Mouse (Mus musculus): ENCODE measurements around the gene Crebrf.

Crebrf gene

GRCm38 (mm10) chr17:26779471-26779870 is 64.0 kb downstream of the Crebrf start:
- no peak for DNase-seq (ENCODE audit: low spot score)

- DNase-seq (ENCODE audit: low spot score) = peak; percentile 46
Observed at GRCm38 (mm10) chr17:26780750-26781571, 65.5 kb downstream of the Crebrf start, which contains the start of gene Bnip1. Bnip1 (plus strand) TSS chr17:26781066.

GRCm38 (mm10) chr17:26781610-26782043 is 66.2 kb downstream of the Crebrf start:
- no peak for DNase-seq (ENCODE audit: low spot score)

- DNase-seq (ENCODE audit: low spot score) = no peak
Observed at GRCm38 (mm10) chr17:26784525-26784924, 69.1 kb downstream of the Crebrf start.

- DNase-seq (ENCODE audit: low spot score) = no peak
Observed at GRCm38 (mm10) chr17:26786586-26786985, 71.1 kb downstream of the Crebrf start.

- DNase-seq (ENCODE audit: low spot score) = no peak
Observed at GRCm38 (mm10) chr17:26788986-26789385, 73.5 kb downstream of the Crebrf start.

GRCm38 (mm10) chr17:26789460-26790268 is 74.2 kb downstream of the Crebrf start:
- no peak for DNase-seq (ENCODE audit: low spot score)

GRCm38 (mm10) chr17:26790269-26791214 is 75.1 kb downstream of the Crebrf start:
- no peak for DNase-seq (ENCODE audit: low spot score)

GRCm38 (mm10) chr17:26791580-26791979 is 76.1 kb downstream of the Crebrf start:
- no peak for DNase-seq (ENCODE audit: low spot score)

GRCm38 (mm10) chr17:26792096-26792495 is 76.6 kb downstream of the Crebrf start:
- DNase-seq (ENCODE audit: low spot score) = no peak

GRCm38 (mm10) chr17:26793068-26793765 is 77.8 kb downstream of the Crebrf start:
- DNase-seq (ENCODE audit: low spot score) = no peak

- no peak for DNase-seq (ENCODE audit: low spot score)
Observed at GRCm38 (mm10) chr17:26794744-26795143, 79.3 kb downstream of the Crebrf start.

- no peak for DNase-seq (ENCODE audit: low spot score)
Observed at GRCm38 (mm10) chr17:26795386-26795785, 79.9 kb downstream of the Crebrf start.

- DNase-seq (ENCODE audit: low spot score) = no peak
Observed at GRCm38 (mm10) chr17:26797379-26798128, 82.1 kb downstream of the Crebrf start.

GRCm38 (mm10) chr17:26802886-26803285 is 87.4 kb downstream of the Crebrf start:
- DNase-seq (ENCODE audit: low spot score) = no peak

- DNase-seq (ENCODE audit: low spot score) = no peak
Observed at GRCm38 (mm10) chr17:26812607-26813006, 97.2 kb downstream of the Crebrf start.

- no peak for DNase-seq (ENCODE audit: low spot score)
Observed at GRCm38 (mm10) chr17:26813497-26813896, 98.0 kb downstream of the Crebrf start.

- DNase-seq (ENCODE audit: low spot score) = no peak
Observed at GRCm38 (mm10) chr17:26816810-26817209, 101.4 kb downstream of the Crebrf start.

GRCm38 (mm10) chr17:26817776-26818175 is 102.3 kb downstream of the Crebrf start:
- DNase-seq (ENCODE audit: low spot score) = no peak

- no peak for DNase-seq (ENCODE audit: low spot score)
Observed at GRCm38 (mm10) chr17:26826131-26826530, 110.7 kb downstream of the Crebrf start.

Measured in ovary, adult 18-20 months (tissue).